Mouse (Mus musculus): Measurements from ENCODE around the gene Dcps. TPM values are rescaled to one million over a fixed set of nuclear protein-coding genes. Genes with fewer than 3 reads are reported as not detected.

Dcps gene
- total and polyA plus RNA-seq, 2 experiments, result 21.0 to 27.4 TPM

GRCm38 (mm10) chr9:35107396-35107795 lies 68.5 kb downstream of the Dcps start:
- peaks cover 3% of the 10 kb centered on the region; the same call in 1 of the 2 replicates for H3K36me3 ChIP-seq (ENCODE audit: control insufficient read depth, insufficient read depth, low read length)
- 81% methylated on average over 5 of the region's 5 CpGs for WGBS
- H3K27me3 ChIP-seq (ENCODE audit: control insufficient read depth, insufficient read depth, low read length), result no peaks in the 10 kb centered on the region

GRCm38 (mm10) chr9:35105884-35106880 lies 69.7 kb downstream of the Dcps start:
- TF ChIP-seq POLR2A (IDR thresholded peaks at IDR 0.05; ENCODE audit: extremely low read depth, insufficient read depth, low read length) (no peak), CTCF (IDR thresholded peaks at IDR 0.05; ENCODE audit: low read depth, low read length) (no peak)
- Histone ChIP-seq H3K9ac (ENCODE audit: low read depth, low read length) (peak overlapping the region; percentile 80), H3K27me3 (ENCODE audit: control insufficient read depth, insufficient read depth, low read length) (no peaks in the 10 kb centered on the region), H3K79me2 (ENCODE audit: control insufficient read depth, insufficient read depth, low read length) (peaks cover 50% of the 10 kb centered on the region), H3K4me3 (ENCODE audit: insufficient read depth, low read depth, low read length) (peak overlapping the region; percentile 7; the same call in 1 of the 2 replicates), H3K27ac (replicated peaks; ENCODE audit: insufficient read depth, low read depth, low read length) (peak overlapping the region; percentile 85), H3K4me1 (ENCODE audit: control insufficient read depth, insufficient read depth, low read length) (peaks cover 60% of the 10 kb centered on the region), H3K36me3 (ENCODE audit: control insufficient read depth, insufficient read depth, low read length) (peaks cover 3% of the 10 kb centered on the region; the same call in 1 of the 2 replicates)
- DNase-seq (ENCODE audit: extremely low read depth, low read depth, low spot score), result peak; percentile 72
- 17% methylated on average over 15 of the region's 15 CpGs for WGBS

More at GRCm38 (mm10) chr9:35107396-35107795, 68.5 kb downstream of the Dcps start:
- Histone ChIP-seq H3K4me1 (ENCODE audit: control insufficient read depth, insufficient read depth, low read length) (peaks cover 67% of the 10 kb centered on the region), H3K79me2 (ENCODE audit: control insufficient read depth, insufficient read depth, low read length) (peaks cover 62% of the 10 kb centered on the region), H3K4me3 (ENCODE audit: insufficient read depth, low read depth, low read length) (no peak overlapping the region), H3K27ac (replicated peaks; ENCODE audit: insufficient read depth, low read depth, low read length) (no peak overlapping the region), H3K9ac (ENCODE audit: low read depth, low read length) (no peak overlapping the region)
- no peak for DNase-seq (ENCODE audit: extremely low read depth, low read depth, low spot score)
- no peak for TF ChIP-seq POLR2A (IDR thresholded peaks at IDR 0.05; ENCODE audit: extremely low read depth, insufficient read depth, low read length)
- TF ChIP-seq CTCF (IDR thresholded peaks at IDR 0.05; ENCODE audit: low read depth, low read length), result no peak

GRCm38 (mm10) chr9:35105438-35105837 lies 70.4 kb downstream of the Dcps start:
- Histone ChIP-seq H3K79me2 (ENCODE audit: control insufficient read depth, insufficient read depth, low read length) (peaks cover 55% of the 10 kb centered on the region), H3K9ac (ENCODE audit: low read depth, low read length) (peak overlapping the region; percentile 80; the same call in 1 of the 2 replicates), H3K36me3 (ENCODE audit: control insufficient read depth, insufficient read depth, low read length) (peaks cover 9% of the 10 kb centered on the region; the same call in 1 of the 2 replicates), H3K4me3 (ENCODE audit: insufficient read depth, low read depth, low read length) (no peak overlapping the region), H3K27me3 (ENCODE audit: control insufficient read depth, insufficient read depth, low read length) (no peaks in the 10 kb centered on the region), H3K27ac (replicated peaks; ENCODE audit: insufficient read depth, low read depth, low read length) (peak overlapping the region; percentile 85), H3K4me1 (ENCODE audit: control insufficient read depth, insufficient read depth, low read length) (peaks cover 62% of the 10 kb centered on the region)
- peak; percentile 50 for DNase-seq (ENCODE audit: extremely low read depth, low read depth, low spot score)
- TF ChIP-seq CTCF (IDR thresholded peaks at IDR 0.05; ENCODE audit: low read depth, low read length) (no peak), POLR2A (IDR thresholded peaks at IDR 0.05; ENCODE audit: extremely low read depth, insufficient read depth, low read length) (no peak)
- WGBS, result 17% methylated on average over 2 of the region's 2 CpGs

GRCm38 (mm10) chr9:35104711-35105110 lies 71.2 kb downstream of the Dcps start:
- no peak for DNase-seq (ENCODE audit: extremely low read depth, low read depth, low spot score)
- peaks cover 10% of the 10 kb centered on the region; the same call in 1 of the 2 replicates for H3K36me3 ChIP-seq (ENCODE audit: control insufficient read depth, insufficient read depth, low read length)

GRCm38 (mm10) chr9:35098762-35099161 lies 77.1 kb downstream of the Dcps start:
- Histone ChIP-seq H3K9ac (ENCODE audit: low read depth, low read length) (no peak overlapping the region), H3K27ac (replicated peaks; ENCODE audit: insufficient read depth, low read depth, low read length) (no peak overlapping the region), H3K79me2 (ENCODE audit: control insufficient read depth, insufficient read depth, low read length) (peaks cover 63% of the 10 kb centered on the region), H3K4me3 (ENCODE audit: insufficient read depth, low read depth, low read length) (no peak overlapping the region), H3K27me3 (ENCODE audit: control insufficient read depth, insufficient read depth, low read length) (no peaks in the 10 kb centered on the region), H3K36me3 (ENCODE audit: control insufficient read depth, insufficient read depth, low read length) (peaks cover 18% of the 10 kb centered on the region), H3K4me1 (ENCODE audit: control insufficient read depth, insufficient read depth, low read length) (peaks cover 51% of the 10 kb centered on the region)
- 67% methylated on average over 4 of the region's 4 CpGs for WGBS
- TF ChIP-seq POLR2A (IDR thresholded peaks at IDR 0.05; ENCODE audit: extremely low read depth, insufficient read depth, low read length), result no peak
- TF ChIP-seq CTCF (IDR thresholded peaks at IDR 0.05; ENCODE audit: low read depth, low read length), result no peak
- DNase-seq (ENCODE audit: extremely low read depth, low read depth, low spot score), result no peak

More at GRCm38 (mm10) chr9:35104711-35105110, 71.2 kb downstream of the Dcps start:
- no peak overlapping the region; the same call in 1 of the 2 replicates for H3K27ac ChIP-seq (replicated peaks; ENCODE audit: insufficient read depth, low read depth, low read length)
- H3K9ac ChIP-seq (ENCODE audit: low read depth, low read length), result no peak overlapping the region
- TF ChIP-seq CTCF (IDR thresholded peaks at IDR 0.05; ENCODE audit: low read depth, low read length) (no peak), POLR2A (IDR thresholded peaks at IDR 0.05; ENCODE audit: extremely low read depth, insufficient read depth, low read length) (no peak)
- no peaks in the 10 kb centered on the region for H3K27me3 ChIP-seq (ENCODE audit: control insufficient read depth, insufficient read depth, low read length)
- no peak overlapping the region for H3K4me3 ChIP-seq (ENCODE audit: insufficient read depth, low read depth, low read length)
- WGBS, result 37% methylated on average over 4 of the region's 4 CpGs
- peaks cover 53% of the 10 kb centered on the region for H3K79me2 ChIP-seq (ENCODE audit: control insufficient read depth, insufficient read depth, low read length)
- H3K4me1 ChIP-seq (ENCODE audit: control insufficient read depth, insufficient read depth, low read length), result peaks cover 57% of the 10 kb centered on the region

Measured in liver, adult 2 months (tissue).